Comparison of ENCODE assay signal across 8 mouse cellular contexts in genomic region chr7:127422247-127422646, GRCm38 (mm10). TPM values are rescaled to one million over a fixed set of nuclear protein-coding genes. Genes with fewer than 3 reads are reported as not detected.
DNase-seq lines count a peak whose midpoint lies in the region; ATAC-seq and TF ChIP-seq lines count a peak whose summit lies in the region.

No protein-coding gene starts in this region.

- H3K27ac ChIP-seq in kidney, adult 2 months (ENCODE audit: insufficient read depth, low read depth, low read length): peak overlapping the region; percentile 14; the same call in 1 of the 2 replicates
- H3K27ac ChIP-seq in heart, embryonic 11.5 days (ENCODE audit: low read depth, low read length): no peak overlapping the region
- H3K27ac ChIP-seq in liver, embryonic 16.5 days (ENCODE audit: low read length): no peak overlapping the region
- H3K27ac ChIP-seq in neural tube, embryonic 15.5 days (replicated peaks): peak overlapping the region; percentile 85

- under 1% methylated on average over 15 of the region's 15 CpGs for WGBS in kidney, adult 2 months
- WGBS in heart, embryonic 11.5 days (ENCODE audit: insufficient replicate concordance): under 1% methylated on average over 15 of the region's 15 CpGs
- WGBS in liver, embryonic 16.5 days (ENCODE audit: insufficient replicate concordance): 1% methylated on average over 15 of the region's 15 CpGs
- under 1% methylated on average over 15 of the region's 15 CpGs for WGBS in neural tube, embryonic 15.5 days

- no peak for ATAC-seq in heart, embryonic 11.5 days (replicated peaks; ENCODE audit: insufficient number of reproducible peaks, low FRiP score, low TSS enrichment)
- ATAC-seq in liver, embryonic 16.5 days (ENCODE audit: low read depth): peak; percentile 57
- ATAC-seq in neural tube, embryonic 15.5 days (ENCODE audit: low FRiP score): peak; percentile 87

- H3K9ac ChIP-seq in heart, embryonic 11.5 days (ENCODE audit: low read depth, low read length): peak overlapping the region; percentile 80
- peak overlapping the region; percentile 86 for H3K9ac ChIP-seq in liver, embryonic 16.5 days (ENCODE audit: low read depth, low read length)
- H3K9ac ChIP-seq in neural tube, embryonic 15.5 days (replicated peaks): peak overlapping the region; percentile 88; the same call in 1 of the 2 replicates

- TF ChIP-seq CTCF in kidney, adult 2 months (conservative IDR thresholded peaks at IDR 0.05; ENCODE audit: insufficient read depth, insufficient read length, low read depth, low read length): no peak

- peak overlapping the region; percentile 75 for H3K4me3 ChIP-seq in kidney, adult 2 months (ENCODE audit: insufficient read depth, low read depth, low read length)
- H3K4me3 ChIP-seq in heart, embryonic 11.5 days (ENCODE audit: low read depth, low read length): peak overlapping the region; percentile 74
- H3K4me3 ChIP-seq in liver, embryonic 16.5 days (ENCODE audit: low read depth, low read length): peak overlapping the region; percentile 84
- H3K4me3 ChIP-seq in neural tube, embryonic 15.5 days (replicated peaks): peak overlapping the region; percentile 76

- TF ChIP-seq POLR2A in kidney, adult 2 months (IDR thresholded peaks at IDR 0.05; ENCODE audit: low read depth, low read length): no peak

- H3K4me1 ChIP-seq in kidney, adult 2 months (ENCODE audit: control insufficient read depth, insufficient read depth, low read length): peaks cover 4% of the 10 kb centered on the region; the same call in 1 of the 2 replicates
- peaks cover 8% of the 10 kb centered on the region for H3K4me1 ChIP-seq in heart, embryonic 11.5 days (ENCODE audit: control insufficient read depth, insufficient read depth, low read length)
- H3K4me1 ChIP-seq in liver, embryonic 16.5 days (ENCODE audit: control insufficient read depth, low read depth, low read length): peaks cover 13% of the 10 kb centered on the region
- H3K4me1 ChIP-seq in neural tube, embryonic 15.5 days: peaks cover 16% of the 10 kb centered on the region

- H3K36me3 ChIP-seq in kidney, adult 2 months (ENCODE audit: control insufficient read depth, insufficient read depth, low read length): peaks cover 1% of the 10 kb centered on the region; the same call in 1 of the 2 replicates
- H3K36me3 ChIP-seq in heart, embryonic 11.5 days (ENCODE audit: control insufficient read depth, insufficient read depth, low read length): no peaks in the 10 kb centered on the region
- H3K36me3 ChIP-seq in liver, embryonic 16.5 days (ENCODE audit: control insufficient read depth, insufficient read depth): peaks cover 3% of the 10 kb centered on the region; the same call in 1 of the 2 replicates
- peaks cover 8% of the 10 kb centered on the region; the same call in 1 of the 2 replicates for H3K36me3 ChIP-seq in neural tube, embryonic 15.5 days

- peak overlapping the region; percentile 83 for H3K4me2 ChIP-seq in heart, embryonic 11.5 days
- H3K4me2 ChIP-seq in liver, embryonic 16.5 days (ENCODE audit: low read depth, low read length): peak overlapping the region; percentile 72
- H3K4me2 ChIP-seq in neural tube, embryonic 15.5 days: peak overlapping the region; percentile 97

- no peaks in the 10 kb centered on the region for H3K27me3 ChIP-seq in kidney, adult 2 months (replicated peaks; ENCODE audit: control insufficient read depth, insufficient read depth, low read length)
- H3K27me3 ChIP-seq in heart, embryonic 11.5 days (ENCODE audit: control insufficient read depth, insufficient read depth, low read length): peaks cover 10% of the 10 kb centered on the region
- H3K27me3 ChIP-seq in liver, embryonic 16.5 days (ENCODE audit: control insufficient read depth, insufficient read depth, low read depth, low read length): no peaks in the 10 kb centered on the region; the same call in 1 of the 2 replicates
- H3K27me3 ChIP-seq in neural tube, embryonic 15.5 days (replicated peaks): 0 out of 2 replicates have a peak, but pooled peaks cover 5% of the 10 kb centered on the region

- no peaks in the 10 kb centered on the region for H3K9me3 ChIP-seq in heart, embryonic 11.5 days (replicated peaks; ENCODE audit: control insufficient read depth, low read length)
- H3K9me3 ChIP-seq in liver, embryonic 16.5 days (replicated peaks; ENCODE audit: control insufficient read depth, low read length): no peaks in the 10 kb centered on the region
- H3K9me3 ChIP-seq in neural tube, embryonic 15.5 days (replicated peaks): no peaks in the 10 kb centered on the region

- peak; percentile 66 for DNase-seq in kidney, adult 2 months
- no peak for DNase-seq in kidney, adult 18-20 months
- peak; percentile 46 to 56 for DNase-seq in cerebellum, postnatal 36 days
- peak; percentile 59 to 64 for DNase-seq in kidney, postnatal 36 days
- DNase-seq in ovary, adult 18-20 months (ENCODE audit: low spot score): no peak

RNA-seq across cellular contexts. Expression of gene Zfp688, which starts 0.4 kb away (rescaled TPM):
- 19.1 TPM in 2 replicates for polyA plus RNA-seq in kidney, adult 2 months (2012; rRNA removed)
- 14.7 and 23.5 TPM in 2 replicates for polyA plus RNA-seq in heart, embryonic 11.5 days (2014; fragmentation: Nextera tagmentation; extraction: Ambion mirVana)
- polyA plus RNA-seq in liver, embryonic 16.5 days (2015; fragmentation: Nextera tagmentation; extraction: Ambion mirVana): 8.0 and 8.3 TPM in 2 replicates
- polyA plus RNA-seq in neural tube, embryonic 15.5 days (2015; fragmentation: Nextera tagmentation; extraction: Ambion mirVana): 29.2 and 30.6 TPM in 2 replicates

RNA-seq across cellular contexts. Expression of gene Zfp764, which starts 15.6 kb away (rescaled TPM):
- 6.2 and 6.6 TPM in 2 replicates for polyA plus RNA-seq in kidney, adult 2 months (2012; rRNA removed)
- 4.6 and 4.8 TPM in 2 replicates for polyA plus RNA-seq in heart, embryonic 11.5 days (2014; fragmentation: Nextera tagmentation; extraction: Ambion mirVana)
- polyA plus RNA-seq in liver, embryonic 16.5 days (2015; fragmentation: Nextera tagmentation; extraction: Ambion mirVana): 1.3 and 1.4 TPM in 2 replicates
- 4.2 and 6.3 TPM in 2 replicates for polyA plus RNA-seq in neural tube, embryonic 15.5 days (2015; fragmentation: Nextera tagmentation; extraction: Ambion mirVana)

RNA-seq across cellular contexts. Expression of gene Zfp689, which starts 26.7 kb away (rescaled TPM):
- polyA plus RNA-seq in kidney, adult 2 months (2012; rRNA removed): 3.0 and 3.4 TPM in 2 replicates
- 5.3 and 5.8 TPM in 2 replicates for polyA plus RNA-seq in heart, embryonic 11.5 days (2014; fragmentation: Nextera tagmentation; extraction: Ambion mirVana)
- polyA plus RNA-seq in liver, embryonic 16.5 days (2015; fragmentation: Nextera tagmentation; extraction: Ambion mirVana): 2.2 and 2.9 TPM in 2 replicates
- 13.4 TPM in 2 replicates for polyA plus RNA-seq in neural tube, embryonic 15.5 days (2015; fragmentation: Nextera tagmentation; extraction: Ambion mirVana)

RNA-seq across cellular contexts. Expression of gene E430018J23Rik, which starts 28.8 kb away (rescaled TPM):
- 5.5 and 7.4 TPM in 2 replicates for polyA plus RNA-seq in kidney, adult 2 months (2012; rRNA removed)
- polyA plus RNA-seq in heart, embryonic 11.5 days (2014; fragmentation: Nextera tagmentation; extraction: Ambion mirVana): 4.9 and 5.6 TPM in 2 replicates
- 1.8 and 1.9 TPM in 2 replicates for polyA plus RNA-seq in liver, embryonic 16.5 days (2015; fragmentation: Nextera tagmentation; extraction: Ambion mirVana)
- 5.0 and 5.2 TPM in 2 replicates for polyA plus RNA-seq in neural tube, embryonic 15.5 days (2015; fragmentation: Nextera tagmentation; extraction: Ambion mirVana)

RNA-seq across cellular contexts. Expression of gene 9130019O22Rik, which starts 35.3 kb away (rescaled TPM):
- polyA plus RNA-seq in kidney, adult 2 months (2012; rRNA removed): 3.3 and 3.4 TPM in 2 replicates
- polyA plus RNA-seq in heart, embryonic 11.5 days (2014; fragmentation: Nextera tagmentation; extraction: Ambion mirVana): 3.7 and 5.5 TPM in 2 replicates
- 1.3 TPM in 2 replicates for polyA plus RNA-seq in liver, embryonic 16.5 days (2015; fragmentation: Nextera tagmentation; extraction: Ambion mirVana)
- polyA plus RNA-seq in neural tube, embryonic 15.5 days (2015; fragmentation: Nextera tagmentation; extraction: Ambion mirVana): 4.4 and 4.8 TPM in 2 replicates

Comparison
In these comparisons a context has a peak if more than half of its experiments do, and no peak if none do; other contexts are left out.
1. DNase-seq: peak in kidney, adult 2 months (single experiment), cerebellum, postnatal 36 days (2 of 2) and kidney, postnatal 36 days (2 of 2); none in kidney, adult 18-20 months (single experiment) and ovary, adult 18-20 months (single experiment).
2. H3K27ac ChIP-seq: peak in kidney, adult 2 months (single experiment) and neural tube, embryonic 15.5 days (single experiment); none in heart, embryonic 11.5 days (single experiment) and liver, embryonic 16.5 days (single experiment).
3. Peak in every context shown above with its lines, with median percentiles within 50 percentile points of each other: H3K4me3 ChIP-seq, H3K4me2 ChIP-seq and H3K9ac ChIP-seq.